Comparison of ENCODE assay signal across 9 mouse cellular contexts in genomic region chr15:85207081-85207480, GRCm38 (mm10). TPM values are rescaled to one million over a fixed set of nuclear protein-coding genes. Genes with fewer than 3 reads are reported as not detected.
DNase-seq lines count a peak whose midpoint lies in the region; ATAC-seq lines count a peak whose summit lies in the region.
"Had no signal": no experiment of that assay in that cellular context is flagged by ENCODE, and none has a peak within 500 bp of the region (broad histone marks: within the 10 kb centered on the region; RNA-seq: fewer than 3 reads in every experiment).

No protein-coding gene starts in this region.

- no peak overlapping the region for H3K9ac ChIP-seq in hindbrain, embryonic 14.5 days
- H3K9ac ChIP-seq in neural tube, embryonic 11.5 days (ENCODE audit: low read length): peak overlapping the region; percentile 93

- no peak for ATAC-seq in hindbrain, embryonic 14.5 days (ENCODE audit: low FRiP score)
- ATAC-seq in neural tube, embryonic 11.5 days (ENCODE audit: insufficient read depth, low FRiP score, low TSS enrichment): no peak

- H3K4me2 ChIP-seq in hindbrain, embryonic 14.5 days (replicated peaks): peak overlapping the region; percentile 90
- peak overlapping the region; percentile 90 for H3K4me2 ChIP-seq in neural tube, embryonic 11.5 days (ENCODE audit: low read depth)

- H3K36me3 ChIP-seq in forebrain, embryonic 10.5 days (replicated peaks): peaks cover 35% of the 10 kb centered on the region
- H3K36me3 ChIP-seq in hindbrain, embryonic 14.5 days (replicated peaks; ENCODE audit: control insufficient read depth, insufficient read depth): no peaks in the 10 kb centered on the region
- no peaks in the 10 kb centered on the region for H3K36me3 ChIP-seq in neural tube, embryonic 11.5 days (ENCODE audit: control insufficient read depth, insufficient read depth, low read length)

- H3K4me1 ChIP-seq in forebrain, embryonic 10.5 days: peaks cover 56% of the 10 kb centered on the region
- peaks cover 22% of the 10 kb centered on the region for H3K4me1 ChIP-seq in hindbrain, embryonic 14.5 days (replicated peaks; ENCODE audit: control insufficient read depth, insufficient read depth, low read length)
- H3K4me1 ChIP-seq in neural tube, embryonic 11.5 days (ENCODE audit: control insufficient read depth, insufficient read depth, low read length): peaks cover 17% of the 10 kb centered on the region

- 2% methylated on average over 3 of the region's 3 CpGs for WGBS in forebrain, embryonic 10.5 days
- 11% methylated on average over 3 of the region's 3 CpGs for WGBS in hindbrain, embryonic 14.5 days
- WGBS in neural tube, embryonic 11.5 days: 5% methylated on average over 3 of the region's 3 CpGs

- peak overlapping the region; percentile 98 for H3K27ac ChIP-seq in forebrain, embryonic 10.5 days
- H3K27ac ChIP-seq in hindbrain, embryonic 14.5 days: peak overlapping the region; percentile 56; the same call in 1 of the 2 replicates
- H3K27ac ChIP-seq in neural tube, embryonic 11.5 days (ENCODE audit: low read depth, low read length): peak overlapping the region; percentile 49; the same call in 1 of the 2 replicates

- peaks cover 31% of the 10 kb centered on the region for H3K9me3 ChIP-seq in forebrain, embryonic 10.5 days
- no peaks in the 10 kb centered on the region for H3K9me3 ChIP-seq in hindbrain, embryonic 14.5 days (ENCODE audit: control insufficient read depth, low read length)
- no peaks in the 10 kb centered on the region for H3K9me3 ChIP-seq in neural tube, embryonic 11.5 days (ENCODE audit: control insufficient read depth, low read length)

- peaks cover 34% of the 10 kb centered on the region for H3K27me3 ChIP-seq in forebrain, embryonic 10.5 days (ENCODE audit: poor library complexity, severe bottlenecking)
- H3K27me3 ChIP-seq in hindbrain, embryonic 14.5 days (ENCODE audit: control insufficient read depth, insufficient read depth, low read length): no peaks in the 10 kb centered on the region
- no peaks in the 10 kb centered on the region for H3K27me3 ChIP-seq in neural tube, embryonic 11.5 days (ENCODE audit: control insufficient read depth, insufficient read depth, low read length)

- peak; percentile 33 to 38 for DNase-seq in layer of hippocampus, postnatal 10 days (ENCODE audit: low spot score in 2 of 2)
- DNase-seq in layer of hippocampus, postnatal 25 days (ENCODE audit: extremely low spot score in 1 of 2, low spot score in 1 of 2): no peak
- peak; percentile 33 for DNase-seq in forebrain, embryonic 10.5 days (ENCODE audit: extremely low spot score, low spot score)
- DNase-seq in hindbrain, embryonic 14.5 days (ENCODE audit: low spot score): no peak
- no peak for DNase-seq in neural tube, embryonic 11.5 days (ENCODE audit: low spot score)
- no peak for DNase-seq in yolk sac, embryonic 10.5 days (ENCODE audit: low spot score)
- DNase-seq in right cerebral cortex, postnatal 25 days: no peak
- DNase-seq in kidney, adult 8-10 months: no peak
- DNase-seq: gastrocnemius, postnatal 10 days had no signal

- H3K4me3 ChIP-seq in forebrain, embryonic 10.5 days: peak overlapping the region; percentile 72
- peak overlapping the region; percentile 47; the same call in 1 of the 2 replicates for H3K4me3 ChIP-seq in hindbrain, embryonic 14.5 days (replicated peaks; ENCODE audit: low read length)
- H3K4me3 ChIP-seq in neural tube, embryonic 11.5 days (ENCODE audit: low read depth, low read length): peak overlapping the region; percentile 61

RNA-seq across cellular contexts. Expression of gene Fbln1, which starts 1.3 kb away (rescaled TPM):
- 10 to 100 TPM; 17.4 to 22.6 TPM for total RNA-seq in layer of hippocampus, postnatal 10 days (2021)
- total RNA-seq in layer of hippocampus, postnatal 25 days (2021): 10 to 100 TPM; 11.3 to 13.5 TPM
- 154 and 157 TPM in 2 replicates for polyA plus RNA-seq in forebrain, embryonic 10.5 days (2016; fragmentation: Nextera tagmentation; extraction: Ambion mirVana)
- polyA plus RNA-seq in hindbrain, embryonic 14.5 days (2014; fragmentation: Nextera tagmentation; extraction: Ambion mirVana): 51.0 and 54.2 TPM in 2 replicates
- 115 and 120 TPM in 2 replicates for polyA plus RNA-seq in neural tube, embryonic 11.5 days (2014; fragmentation: Nextera tagmentation; extraction: Ambion mirVana)

Comparison
In these comparisons a context has a peak if more than half of its experiments do, and no peak if none do; other contexts are left out.
1. DNase-seq: peak in layer of hippocampus, postnatal 10 days (2 of 2) and forebrain, embryonic 10.5 days (single experiment); none in layer of hippocampus, postnatal 25 days (0 of 2), hindbrain, embryonic 14.5 days (single experiment), neural tube, embryonic 11.5 days (single experiment), yolk sac, embryonic 10.5 days (single experiment), right cerebral cortex, postnatal 25 days (single experiment) and kidney, adult 8-10 months (0 of 2).
2. Peak in every context shown above with its lines, with median percentiles within 50 percentile points of each other: H3K27ac ChIP-seq and H3K4me3 ChIP-seq.